ENCODE assay signal across 16 mouse cellular contexts in the genomic region with DNA sequence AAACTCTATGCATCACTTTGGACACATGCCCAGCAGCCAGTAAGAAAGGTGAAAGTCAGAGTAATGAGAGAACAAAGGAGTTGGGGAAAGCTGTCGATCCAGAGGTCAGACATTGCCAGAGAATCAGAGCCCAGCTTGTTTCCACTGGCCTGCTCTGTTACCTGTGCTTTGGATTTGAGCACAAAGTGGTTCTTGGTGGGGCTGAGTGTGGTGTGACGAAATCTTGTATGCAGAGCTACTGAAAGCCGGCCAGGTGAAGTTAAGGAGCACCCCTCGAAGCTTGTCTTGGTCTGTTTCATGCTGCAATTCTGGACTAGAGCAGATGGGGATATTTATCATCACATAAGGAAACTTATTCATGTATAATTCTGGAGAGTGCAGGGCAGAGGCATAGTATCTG.
"Had no signal": no experiment of that assay in that cellular context is flagged by ENCODE, and none has a peak within 500 bp of the region (broad histone marks: within the 10 kb centered on the region; RNA-seq: fewer than 3 reads in every experiment).

No protein-coding gene starts in this region.

- DNase-seq: kidney, adult 18-20 months; kidney, postnatal 25 days; layer of hippocampus, adult 9-11 months; liver; liver, embryonic 13.5 days; midbrain, embryonic 14.5 days; spleen, adult 18-20 months; thymus, postnatal 14 days; thymus, postnatal 4 days had no signal

- H3K9me3 ChIP-seq: intestine, embryonic 15.5 days; limb, embryonic 10.5 days; limb, embryonic 13.5 days; liver, embryonic 13.5 days; stomach, embryonic 15.5 days had no signal

- H3K4me1 ChIP-seq: intestine, embryonic 15.5 days; liver, embryonic 13.5 days; stomach, embryonic 15.5 days had no signal

- H3K36me3 ChIP-seq: intestine, embryonic 15.5 days; limb, embryonic 10.5 days; limb, embryonic 13.5 days; liver, embryonic 13.5 days; stomach, embryonic 15.5 days had no signal

- H3K27me3 ChIP-seq: intestine, embryonic 15.5 days; limb, embryonic 13.5 days; liver, embryonic 13.5 days; stomach, embryonic 15.5 days had no signal

- H3K4me3 ChIP-seq: intestine, embryonic 15.5 days; layer of hippocampus, adult 2 months; limb, embryonic 10.5 days; limb, embryonic 13.5 days; liver, embryonic 13.5 days; stomach, embryonic 15.5 days had no signal

- H3K27ac ChIP-seq: intestine, embryonic 15.5 days; kidney, postnatal 0 days; layer of hippocampus, adult 2 months; limb, embryonic 10.5 days; limb, embryonic 13.5 days; liver, embryonic 13.5 days; stomach, embryonic 15.5 days had no signal

- H3K9ac ChIP-seq: intestine, embryonic 15.5 days; limb, embryonic 13.5 days; liver, embryonic 13.5 days; stomach, embryonic 15.5 days had no signal

- H3K4me2 ChIP-seq: intestine, embryonic 15.5 days; limb, embryonic 13.5 days; liver, embryonic 13.5 days; midbrain, embryonic 11.5 days; stomach, embryonic 15.5 days had no signal

- ATAC-seq: intestine, embryonic 15.5 days had no signal
